Mouse (Mus musculus): ENCODE measurements at regions not wholly inside any gene's neighbourhood (a gene's known extent, or its start where the extent isn't known, plus 50 kb on each side); places are given as distances from the start of the nearest gene placed in this dataset.
A peak's percentile ranks its signal among the peaks of the same experiment; 100 is the strongest.
"Not testable (repeated sequence)": the region's sequence is repeated elsewhere in the genome, so short reads cannot be mapped to it uniquely, and the experiment has no call there.

GRCm38 (mm10) chr15:4206371-4206770 lies 168.9 kb upstream of the Plcxd3 start:
- 73% methylated on average over 4 of the region's 4 CpGs for WGBS
- no peaks in the 10 kb centered on the region for H3K4me1 ChIP-seq (ENCODE audit: control insufficient read depth, insufficient read depth, low read length)
- no peak overlapping the region for H3K27ac ChIP-seq (ENCODE audit: insufficient read depth, low read depth, low read length)
- TF ChIP-seq POLR2A (IDR thresholded peaks at IDR 0.05; ENCODE audit: insufficient read depth, low read depth, low read length), result no peak
- no peak for TF ChIP-seq CTCF (IDR thresholded peaks at IDR 0.05; ENCODE audit: insufficient read depth, low read depth, low read length)
- H3K4me3 ChIP-seq (ENCODE audit: insufficient read depth, low read depth, low read length), result no peak overlapping the region

DNA sequence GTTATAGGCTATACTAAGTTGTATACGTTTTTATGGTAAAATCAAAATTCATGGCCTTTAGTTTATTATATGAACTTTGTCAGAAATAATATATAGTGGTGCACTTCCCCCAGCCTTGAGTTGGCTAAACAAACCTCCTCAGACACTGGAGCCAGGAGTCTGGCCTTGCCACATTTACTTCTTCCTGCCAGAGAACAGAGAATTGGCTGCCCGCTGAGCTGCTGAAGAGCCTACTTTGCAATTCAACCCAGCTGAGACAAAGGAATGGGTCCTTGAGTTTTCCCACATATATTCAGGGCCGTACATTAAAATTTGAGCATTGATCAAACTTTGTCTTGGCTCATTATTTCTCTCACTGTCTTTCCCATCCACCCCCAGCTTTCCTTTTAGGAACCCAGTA lies 161.9 kb upstream of the Plcxd3 start:
- TF ChIP-seq CTCF (IDR thresholded peaks at IDR 0.05; ENCODE audit: insufficient read depth, low read depth, low read length) (no peak), POLR2A (IDR thresholded peaks at IDR 0.05; ENCODE audit: insufficient read depth, low read depth, low read length) (no peak)
- no peak overlapping the region for H3K27ac ChIP-seq (ENCODE audit: insufficient read depth, low read depth, low read length)
- H3K4me1 ChIP-seq (ENCODE audit: control insufficient read depth, insufficient read depth, low read length), result no peaks in the 10 kb centered on the region
- H3K4me3 ChIP-seq (ENCODE audit: insufficient read depth, low read depth, low read length), result no peak overlapping the region
- 64% methylated on average over 3 of the region's 3 CpGs for WGBS

GRCm38 (mm10) chr15:4219102-4219501 lies 156.2 kb upstream of the Plcxd3 start:
- Histone ChIP-seq H3K4me1 (ENCODE audit: control insufficient read depth, insufficient read depth, low read length) (no peaks in the 10 kb centered on the region), H3K4me3 (ENCODE audit: insufficient read depth, low read depth, low read length) (no peak overlapping the region), H3K27ac (ENCODE audit: insufficient read depth, low read depth, low read length) (peak overlapping the region; percentile 69; the same call in 1 of the 2 replicates)
- WGBS, result 39% methylated on average over 4 of the region's 4 CpGs
- TF ChIP-seq CTCF (IDR thresholded peaks at IDR 0.05; ENCODE audit: insufficient read depth, low read depth, low read length), result no peak
- no peak for TF ChIP-seq POLR2A (IDR thresholded peaks at IDR 0.05; ENCODE audit: insufficient read depth, low read depth, low read length)

DNA sequence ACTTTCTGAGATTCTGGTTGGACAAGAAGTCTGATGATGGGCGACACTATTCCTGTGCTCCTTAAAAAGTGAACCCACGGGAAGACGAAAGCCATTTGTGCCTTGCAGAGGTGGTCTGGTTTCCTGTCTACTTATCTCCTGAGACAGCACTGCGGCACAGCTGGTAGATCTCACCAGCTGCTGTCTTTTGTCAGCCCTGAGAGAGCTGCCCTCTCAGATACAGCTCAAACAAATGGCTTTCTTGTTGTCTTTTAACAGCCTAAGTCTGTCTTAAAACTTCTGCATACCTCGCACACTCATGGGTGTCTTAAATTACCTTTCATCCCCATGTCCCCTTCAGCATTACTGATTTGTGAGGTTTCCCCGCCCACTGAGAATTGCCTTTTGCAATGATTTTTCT lies 147.2 kb upstream of the Plcxd3 start:
- TF ChIP-seq POLR2A (IDR thresholded peaks at IDR 0.05; ENCODE audit: insufficient read depth, low read depth, low read length) (no peak), CTCF (IDR thresholded peaks at IDR 0.05; ENCODE audit: insufficient read depth, low read depth, low read length) (no peak)
- Histone ChIP-seq H3K4me3 (ENCODE audit: insufficient read depth, low read depth, low read length) (no peak overlapping the region), H3K27ac (ENCODE audit: insufficient read depth, low read depth, low read length) (no peak overlapping the region), H3K4me1 (ENCODE audit: control insufficient read depth, insufficient read depth, low read length) (no peaks in the 10 kb centered on the region)
- WGBS, result 78% methylated on average over 6 of the region's 6 CpGs

DNA sequence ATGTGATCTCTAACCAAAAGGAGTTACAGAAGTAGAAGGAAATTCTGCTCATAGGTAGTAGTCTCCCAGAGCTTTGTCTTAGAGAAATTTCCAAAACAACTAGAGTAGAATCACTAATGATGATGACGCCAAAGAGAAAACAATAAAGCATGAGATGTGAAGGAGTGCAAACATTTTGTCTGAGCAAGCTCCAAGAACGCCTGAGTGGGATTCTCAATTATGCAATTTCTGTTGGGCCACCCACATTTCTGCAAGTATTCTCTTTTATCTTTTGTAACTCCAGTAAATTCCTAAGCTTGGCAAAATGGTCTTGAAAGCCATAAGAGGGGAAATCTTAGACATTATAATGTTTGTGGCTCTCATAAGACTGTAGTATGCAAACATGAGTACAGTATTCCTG lies 134.6 kb upstream of the Plcxd3 start:
- Histone ChIP-seq H3K27ac (ENCODE audit: insufficient read depth, low read depth, low read length) (no peak overlapping the region), H3K4me1 (ENCODE audit: control insufficient read depth, insufficient read depth, low read length) (no peaks in the 10 kb centered on the region), H3K4me3 (ENCODE audit: insufficient read depth, low read depth, low read length) (no peak overlapping the region)
- TF ChIP-seq CTCF (IDR thresholded peaks at IDR 0.05; ENCODE audit: insufficient read depth, low read depth, low read length), result no peak
- TF ChIP-seq POLR2A (IDR thresholded peaks at IDR 0.05; ENCODE audit: insufficient read depth, low read depth, low read length), result no peak
- WGBS, result 50% methylated on average over 2 of the region's 2 CpGs

DNA sequence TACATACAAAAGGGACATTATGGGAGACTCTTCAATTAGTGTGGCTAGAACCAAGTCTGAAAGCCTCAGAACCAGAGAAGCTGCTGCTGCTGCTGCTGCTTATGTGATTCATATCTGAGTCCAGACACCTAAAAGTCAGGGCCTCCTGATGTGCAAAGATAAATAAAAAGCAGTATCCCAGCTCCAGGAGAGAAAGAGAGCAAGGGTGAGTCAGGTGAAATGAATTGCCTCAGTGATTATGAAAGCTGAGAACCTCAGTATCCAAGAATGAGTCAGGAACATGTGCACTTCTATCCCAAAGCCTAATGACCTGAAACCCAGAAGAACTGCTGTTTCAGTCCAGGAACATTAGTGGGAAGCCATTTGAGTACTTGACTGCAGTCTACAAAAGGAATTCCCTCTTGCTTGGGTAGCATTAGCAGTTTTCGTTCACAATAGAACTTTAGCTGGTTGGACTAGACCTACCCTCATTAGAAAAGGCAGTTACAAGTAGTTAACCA lies 127.6 kb upstream of the Plcxd3 start:
- WGBS, result 85% methylated on average over 1 of the region's 1 CpGs
- H3K27ac ChIP-seq (ENCODE audit: insufficient read depth, low read depth, low read length), result no peak overlapping the region
- TF ChIP-seq CTCF (IDR thresholded peaks at IDR 0.05; ENCODE audit: insufficient read depth, low read depth, low read length) (no peak), POLR2A (IDR thresholded peaks at IDR 0.05; ENCODE audit: insufficient read depth, low read depth, low read length) (no peak)
- H3K4me3 ChIP-seq (ENCODE audit: insufficient read depth, low read depth, low read length), result no peak overlapping the region
- no peaks in the 10 kb centered on the region for H3K4me1 ChIP-seq (ENCODE audit: control insufficient read depth, insufficient read depth, low read length)

GRCm38 (mm10) chr15:4264601-4265000 lies 110.7 kb upstream of the Plcxd3 start:
- no peak overlapping the region for H3K4me3 ChIP-seq (ENCODE audit: insufficient read depth, low read depth, low read length)
- H3K4me1 ChIP-seq (ENCODE audit: control insufficient read depth, insufficient read depth, low read length), result no peaks in the 10 kb centered on the region
- H3K27ac ChIP-seq (ENCODE audit: insufficient read depth, low read depth, low read length), result no peak overlapping the region
- no peak for TF ChIP-seq CTCF (IDR thresholded peaks at IDR 0.05; ENCODE audit: insufficient read depth, low read depth, low read length)
- TF ChIP-seq POLR2A (IDR thresholded peaks at IDR 0.05; ENCODE audit: insufficient read depth, low read depth, low read length), result no peak
- WGBS, result 68% methylated on average over 4 of the region's 4 CpGs

DNA sequence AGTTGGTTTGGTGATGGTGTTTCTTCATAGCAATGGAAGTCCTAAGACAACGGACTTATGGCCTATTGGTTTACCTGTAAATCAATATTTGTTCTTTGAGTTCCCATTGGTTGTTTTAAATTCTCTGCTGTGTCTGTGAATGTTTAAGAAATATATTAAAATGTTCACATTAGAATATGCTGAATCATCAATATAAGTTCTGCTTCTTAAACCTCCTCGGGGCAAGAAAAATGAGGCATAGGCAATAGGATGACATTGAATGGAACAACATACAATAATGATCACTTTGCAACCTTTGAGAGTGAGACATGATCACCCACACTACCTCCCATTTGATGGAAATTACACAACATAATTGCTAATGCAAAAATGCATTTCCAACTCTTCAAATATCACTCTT lies 105.5 kb upstream of the Plcxd3 start:
- WGBS, result 94% methylated on average over 2 of the region's 2 CpGs
- Histone ChIP-seq H3K27ac (ENCODE audit: insufficient read depth, low read depth, low read length) (no peak overlapping the region), H3K4me1 (ENCODE audit: control insufficient read depth, insufficient read depth, low read length) (no peaks in the 10 kb centered on the region), H3K4me3 (ENCODE audit: insufficient read depth, low read depth, low read length) (no peak overlapping the region)
- TF ChIP-seq CTCF (IDR thresholded peaks at IDR 0.05; ENCODE audit: insufficient read depth, low read depth, low read length) (no peak), POLR2A (IDR thresholded peaks at IDR 0.05; ENCODE audit: insufficient read depth, low read depth, low read length) (no peak)

DNA sequence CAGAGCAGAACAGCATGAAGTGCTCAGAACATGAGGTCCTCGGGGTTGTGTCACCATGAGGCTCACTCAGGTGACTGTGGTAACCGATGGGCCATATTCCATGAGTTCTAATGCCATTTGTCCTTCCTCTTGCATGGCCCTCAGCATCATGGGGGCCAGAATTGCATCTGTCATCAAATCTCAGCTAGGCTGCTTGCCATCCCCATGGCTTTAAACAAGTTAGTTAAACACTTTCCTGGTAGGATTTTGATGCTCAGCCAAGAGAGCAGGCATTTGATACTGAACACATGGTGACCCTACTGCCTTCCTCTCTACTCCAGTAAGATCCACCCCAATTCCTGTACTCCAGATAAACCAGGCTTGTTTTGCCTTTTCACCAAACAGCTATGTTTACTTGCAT lies 98.3 kb upstream of the Plcxd3 start:
- H3K27ac ChIP-seq (ENCODE audit: insufficient read depth, low read depth, low read length), result no peak overlapping the region
- H3K4me1 ChIP-seq (ENCODE audit: control insufficient read depth, insufficient read depth, low read length), result no peaks in the 10 kb centered on the region
- WGBS, result 82% methylated on average over 2 of the region's 2 CpGs
- no peak overlapping the region for H3K4me3 ChIP-seq (ENCODE audit: insufficient read depth, low read depth, low read length)
- TF ChIP-seq POLR2A (IDR thresholded peaks at IDR 0.05; ENCODE audit: insufficient read depth, low read depth, low read length), result no peak
- TF ChIP-seq CTCF (IDR thresholded peaks at IDR 0.05; ENCODE audit: insufficient read depth, low read depth, low read length), result no peak

GRCm38 (mm10) chr15:4307498-4307897 lies 67.8 kb upstream of the Plcxd3 start:
- Histone ChIP-seq H3K4me1 (ENCODE audit: control insufficient read depth, insufficient read depth, low read length) (no peaks in the 10 kb centered on the region), H3K4me3 (ENCODE audit: insufficient read depth, low read depth, low read length) (no peak overlapping the region), H3K27ac (ENCODE audit: insufficient read depth, low read depth, low read length) (no peak overlapping the region)
- 42% methylated on average over 2 of the region's 2 CpGs for WGBS
- no peak for TF ChIP-seq CTCF (IDR thresholded peaks at IDR 0.05; ENCODE audit: insufficient read depth, low read depth, low read length)

GRCm38 (mm10) chr15:4313698-4314097 lies 61.6 kb upstream of the Plcxd3 start:
- WGBS, result 83% methylated on average over 3 of the region's 3 CpGs
- H3K4me3 ChIP-seq (ENCODE audit: insufficient read depth, low read depth, low read length); H3K27ac ChIP-seq (ENCODE audit: insufficient read depth, low read depth, low read length); H3K4me1 ChIP-seq (ENCODE audit: control insufficient read depth, insufficient read depth, low read length): not testable (repeated sequence)
